Mouse (Mus musculus) forebrain, postnatal 0 days (tissue): ENCODE measurements around the gene Gm44790. TPM values are rescaled to one million over a fixed set of nuclear protein-coding genes. Genes with fewer than 3 reads are reported as not detected.

ENCODE experiments used
- ATAC-seq: fragments of 200-750 bp; cut with Nextera tagmentation; 2 replicates; pipeline ENCODE4 v1.8.0; 2017; ENCODE audit warnings: mild to moderate bottlenecking, moderate library complexity
- DNase-seq: peaks from one replicate; pipeline ENCODE4 v3.0.0-alpha.2; 2015
- H3K27ac ChIP-seq: fragments of 300-500 bp; sonication (generic); 2 replicates; pipeline ENCODE4 v1.5.1; 2014; ENCODE audit warnings: low read depth, mild to moderate bottlenecking, antibody characterized with exemption, low read length, moderate library complexity, mixed read lengths
- H3K27me3 ChIP-seq: fragments of 300-500 bp; sonication (generic); 2 replicates; pipeline ENCODE4 v1.6.1; 2014; ENCODE audit warnings: mild to moderate bottlenecking, low read length, mixed read lengths; ENCODE audit not compliant: insufficient read depth
- H3K36me3 ChIP-seq: fragments of 300-500 bp; sonication (generic); 2 replicates; pipeline ENCODE4 v1.6.1; 2014; ENCODE audit warnings: mild to moderate bottlenecking, moderate library complexity; ENCODE audit not compliant: insufficient read depth
- H3K4me1 ChIP-seq: fragments of 300-500 bp; sonication (generic); 2 replicates; pipeline ENCODE4 v1.6.1; 2014; ENCODE audit warnings: antibody characterized with exemption; ENCODE audit not compliant: insufficient read depth
- H3K4me2 ChIP-seq: fragments of 300-500 bp; sonication (generic); 2 replicates; pipeline ENCODE4 v1.6.1; 2014; ENCODE audit warnings: low read depth, mild to moderate bottlenecking, moderate library complexity
- H3K4me3 ChIP-seq: fragments of 300-500 bp; sonication (generic); 2 replicates; pipeline ENCODE4 v1.5.1; 2014; ENCODE audit warnings: low read depth, low read length, mixed read lengths
- H3K9ac ChIP-seq: fragments of 300-500 bp; sonication (generic); 2 replicates; pipeline ENCODE4 v1.6.1; 2014; ENCODE audit warnings: mild to moderate bottlenecking
- H3K9me3 ChIP-seq: fragments of 300-500 bp; sonication (generic); 2 replicates; pipeline ENCODE4 v1.6.1; 2016; ENCODE audit warnings: low read length
- CTCF ChIP-seq: sonication (generic); IDR thresholded peaks from 2 replicates; pipeline ENCODE4 v1.5.1; 2016; ENCODE audit warnings: antibody characterized with exemption, control low read depth, low read depth
- WGBS: fragments of 180-500 bp; shearing (Covaris S2); extraction: QIAGEN DNeasy Blood & Tissue Kit; methylation state at CpG from one replicate; pipeline ENCODE4 v1.1.7; 2014; 5-methylcytosine and 5-hydroxymethylcytosine counted together
- polyA plus RNA-seq: library from polyadenylated mRNA; unstranded; fragments of >200 nt; fragmentation: Nextera tagmentation; extraction: Ambion mirVana; gene quantifications from 2 replicates; pipeline ENCODE4 v1.2.1, GENCODE M21; 2015
- total RNA-seq: library from RNA; depleted of rRNA; stranded (reverse); fragments of >200 nt; gene quantifications from 2 replicates; pipeline ENCODE4 v1.2.3, GENCODE M21; 2014

Gene Gm44790
- total and polyA plus RNA-seq, 2 experiments from 2014 or later = 0.67 TPM; not detected in 1

GRCm38 (mm10) chr6:86431531-86431930 lies 5.1 kb downstream of the Gm44790 start:
- H3K4me2 ChIP-seq = no peak overlapping the region
- H3K27ac ChIP-seq = no peak overlapping the region
- no peaks in the 10 kb centered on the region for H3K9me3 ChIP-seq
- ATAC-seq = no peak
- 95% methylated on average over 3 of the region's 3 CpGs for WGBS
- no peaks in the 10 kb centered on the region for H3K27me3 ChIP-seq
- H3K4me3 ChIP-seq = no peak overlapping the region
- DNase-seq = no peak
- no peak overlapping the region for H3K9ac ChIP-seq
- TF ChIP-seq CTCF = no peak
- H3K36me3 ChIP-seq = peaks cover 79% of the 10 kb centered on the region
- H3K4me1 ChIP-seq = no peaks in the 10 kb centered on the region

- Histone ChIP-seq H3K27ac (no peak overlapping the region), H3K27me3 (no peaks in the 10 kb centered on the region), H3K4me1 (no peaks in the 10 kb centered on the region), H3K36me3 (peaks cover 60% of the 10 kb centered on the region), H3K4me2 (no peak overlapping the region), H3K4me3 (no peak overlapping the region), H3K9ac (no peak overlapping the region), H3K9me3 (no peaks in the 10 kb centered on the region)
- ATAC-seq (no peak), DNase-seq (no peak)
- no peak for TF ChIP-seq CTCF
- WGBS = 85% methylated on average over 1 of the region's 1 CpGs
Observed at GRCm38 (mm10) chr6:86433696-86434095, 7.2 kb downstream of the Gm44790 start.

- H3K27me3 ChIP-seq = no peaks in the 10 kb centered on the region
- 2% methylated on average over 14 of the region's 14 CpGs for WGBS
- no peaks in the 10 kb centered on the region for H3K9me3 ChIP-seq
- DNase-seq (no peak), ATAC-seq (peak; percentile 26)
- H3K36me3 ChIP-seq = peaks cover 33% of the 10 kb centered on the region
- peak; percentile 71 for TF ChIP-seq CTCF
- peak overlapping the region; percentile 82 for H3K27ac ChIP-seq
- peak overlapping the region; percentile 52 for H3K4me3 ChIP-seq
- H3K4me2 ChIP-seq = peak overlapping the region; percentile 62
- peak overlapping the region; percentile 72 for H3K9ac ChIP-seq
- H3K4me1 ChIP-seq = peaks cover 7% of the 10 kb centered on the region
Observed at GRCm38 (mm10) chr6:86437711-86438110, 11.3 kb downstream of the Gm44790 start.

- H3K9me3 ChIP-seq = no peaks in the 10 kb centered on the region
- H3K36me3 ChIP-seq = peaks cover 31% of the 10 kb centered on the region
- DNase-seq (peak; percentile 98), ATAC-seq (peak; percentile 95)
- peak within 1 kb of the TSS; percentile 62 for H3K4me2 ChIP-seq
- no peaks in the 10 kb centered on the region for H3K27me3 ChIP-seq
- H3K9ac ChIP-seq = peak within 1 kb of the TSS; percentile 72
- TF ChIP-seq CTCF = peak; percentile 78
- H3K4me3 ChIP-seq = peak within 1 kb of the TSS; percentile 52
- H3K4me1 ChIP-seq = peaks cover 7% of the 10 kb centered on the region
- H3K27ac ChIP-seq = peak within 1 kb of the TSS; percentile 82
- 2% methylated on average over 59 of the region's 59 CpGs for WGBS
Observed at GRCm38 (mm10) chr6:86438272-86439118, 12.0 kb downstream of the Gm44790 start, which contains the start of gene C87436. Gene C87436, plus strand, starts transcription at chr6:86438374.

- Histone ChIP-seq H3K4me2 (peak overlapping the region; percentile 62), H3K36me3 (peaks cover 32% of the 10 kb centered on the region), H3K27me3 (no peaks in the 10 kb centered on the region), H3K4me3 (peak overlapping the region; percentile 52), H3K4me1 (peaks cover 7% of the 10 kb centered on the region), H3K9me3 (no peaks in the 10 kb centered on the region), H3K9ac (peak overlapping the region; percentile 72), H3K27ac (peak overlapping the region; percentile 82)
- DNase-seq (no peak), ATAC-seq (no peak; the same call in 1 of the 2 replicates)
- TF ChIP-seq CTCF = no peak
- 4% methylated on average over 13 of the region's 13 CpGs for WGBS
Observed at GRCm38 (mm10) chr6:86439119-86439496, 12.7 kb downstream of the Gm44790 start.

GRCm38 (mm10) chr6:86439531-86439930 lies 13.1 kb downstream of the Gm44790 start:
- Histone ChIP-seq H3K4me1 (peaks cover 7% of the 10 kb centered on the region), H3K9me3 (no peaks in the 10 kb centered on the region), H3K27ac (peak overlapping the region; percentile 82), H3K4me3 (peak overlapping the region; percentile 52), H3K9ac (peak overlapping the region; percentile 72), H3K4me2 (peak overlapping the region; percentile 62), H3K27me3 (no peaks in the 10 kb centered on the region), H3K36me3 (peaks cover 32% of the 10 kb centered on the region)
- TF ChIP-seq CTCF = no peak
- ATAC-seq = no peak
- no peak for DNase-seq
- WGBS = 88% methylated on average over 1 of the region's 1 CpGs

- H3K27me3 ChIP-seq = no peaks in the 10 kb centered on the region
- peaks cover 28% of the 10 kb centered on the region for H3K36me3 ChIP-seq
- H3K4me1 ChIP-seq = peaks cover 7% of the 10 kb centered on the region
- 89% methylated on average over 10 of the region's 10 CpGs for WGBS
- H3K9me3 ChIP-seq = no peaks in the 10 kb centered on the region
- DNase-seq (no peak), ATAC-seq (no peak)
- no peak overlapping the region for H3K27ac ChIP-seq
- H3K4me3 ChIP-seq = no peak overlapping the region
- no peak overlapping the region for H3K9ac ChIP-seq
- no peak overlapping the region for H3K4me2 ChIP-seq
- TF ChIP-seq CTCF = no peak
Observed at GRCm38 (mm10) chr6:86441571-86441970, 15.1 kb downstream of the Gm44790 start.
